Mouse (Mus musculus): Measurements from ENCODE around the gene Mei1. TPM values are rescaled to one million over a fixed set of nuclear protein-coding genes. Genes with fewer than 3 reads are reported as not detected.

Gene Mei1
- polyA plus RNA-seq, 1 experiment = 0.13 TPM

DNA sequence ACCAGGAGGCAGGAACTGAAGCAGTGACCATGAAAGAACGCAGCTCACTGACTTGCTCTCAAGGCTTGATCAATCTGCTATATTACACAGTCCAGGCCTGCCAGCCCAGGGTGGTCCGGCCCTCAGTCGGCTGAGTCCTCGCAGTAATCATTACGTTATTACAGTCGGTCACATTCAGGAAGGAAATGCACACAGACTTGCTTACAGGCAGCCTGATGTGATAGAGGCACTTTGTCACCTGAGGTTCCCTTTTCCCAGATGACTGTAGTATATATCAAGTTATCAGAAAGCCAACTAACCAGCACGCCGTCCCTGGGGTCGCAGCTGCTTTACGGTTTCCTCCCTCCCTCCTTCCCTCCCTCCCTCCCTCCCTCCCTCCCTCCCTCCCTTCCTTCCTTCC lies 87.1 kb downstream of the Mei1 start:
- peaks cover 26% of the 10 kb centered on the region for H3K4me1 ChIP-seq (ENCODE audit: control insufficient read depth, insufficient read depth, low read length)
- H3K27ac ChIP-seq (ENCODE audit: insufficient read depth, low read length) = no peak overlapping the region
- no peak overlapping the region for H3K4me3 ChIP-seq (replicated peaks; ENCODE audit: insufficient read depth, low read depth, low read length)
- DNase-seq = no peak
- TF ChIP-seq CTCF (IDR thresholded peaks at IDR 0.05; ENCODE audit: borderline replicate concordance, insufficient read depth, low read depth, low read length) = no peak
- no peak for TF ChIP-seq POLR2A (IDR thresholded peaks at IDR 0.05; ENCODE audit: borderline replicate concordance, insufficient read depth, low read length)
- H3K27me3 ChIP-seq (ENCODE audit: control insufficient read depth, insufficient read depth, low read length) = no peaks in the 10 kb centered on the region
- WGBS = 91% methylated on average over 10 of the region's 10 CpGs

DNA sequence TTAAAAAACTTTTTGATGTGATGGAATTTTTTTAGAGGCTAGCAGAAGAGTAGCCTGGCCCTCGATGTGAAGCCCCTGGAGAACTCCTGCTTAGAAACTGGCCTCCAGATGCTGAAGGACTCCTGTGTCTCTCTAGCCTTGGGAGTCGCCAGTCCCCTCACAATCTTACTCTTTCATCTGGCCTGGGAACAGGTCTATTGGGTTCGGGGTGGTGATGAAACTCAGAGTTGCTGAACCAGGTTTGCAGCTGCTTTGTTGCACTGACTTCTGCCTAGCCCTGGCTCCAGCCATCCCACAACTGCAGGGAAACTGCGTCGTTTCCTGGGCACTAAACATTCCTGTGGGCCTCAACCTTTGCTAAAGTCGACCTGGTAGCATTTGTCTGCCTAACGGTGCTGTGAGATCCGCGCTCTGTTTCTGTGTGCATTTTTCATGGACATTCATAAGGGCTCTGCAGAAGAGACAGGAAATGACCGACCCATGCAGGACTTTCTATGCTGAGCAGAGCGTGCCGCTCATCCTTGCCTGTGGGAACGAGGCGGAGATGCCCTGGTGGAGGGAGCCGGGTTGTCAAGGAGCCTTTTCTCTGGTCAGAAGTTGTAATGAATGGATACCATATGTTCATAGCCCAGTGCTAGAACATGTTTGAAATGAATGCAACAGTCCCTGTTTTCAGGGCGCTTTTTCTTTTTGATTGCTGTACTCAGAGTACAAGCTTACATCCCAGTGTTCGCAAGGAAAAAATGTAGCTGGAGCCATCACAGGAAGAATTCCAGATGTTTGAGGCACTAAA lies 88.6 kb downstream of the Mei1 start:
- no peak for DNase-seq
- 71% methylated on average over 17 of the region's 17 CpGs for WGBS

DNA sequence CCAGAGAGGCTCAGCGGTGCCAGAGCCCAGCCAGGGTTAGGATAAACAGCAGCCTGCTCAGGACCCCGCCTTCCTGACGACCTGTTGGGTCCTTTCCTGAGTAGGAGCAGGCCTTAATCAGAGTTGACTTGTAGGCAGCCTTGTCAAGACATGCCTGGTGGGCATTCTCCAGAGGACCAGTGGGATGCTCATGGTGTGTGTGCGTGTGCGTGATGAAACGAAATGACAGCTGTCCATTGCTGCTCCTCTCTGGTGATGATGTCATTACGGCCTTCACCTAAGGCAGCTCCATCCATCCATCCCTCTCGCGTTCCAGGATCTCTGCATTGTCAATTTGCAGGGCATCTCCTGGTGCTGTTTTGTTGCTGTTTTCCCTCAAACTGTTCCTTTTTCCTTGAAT lies 89.7 kb downstream of the Mei1 start:
- peaks cover 21% of the 10 kb centered on the region for H3K4me1 ChIP-seq (ENCODE audit: control insufficient read depth, insufficient read depth, low read length)
- H3K27ac ChIP-seq (ENCODE audit: insufficient read depth, low read length) = no peak overlapping the region
- no peaks in the 10 kb centered on the region for H3K27me3 ChIP-seq (ENCODE audit: control insufficient read depth, insufficient read depth, low read length)
- 82% methylated on average over 9 of the region's 9 CpGs for WGBS
- H3K4me3 ChIP-seq (replicated peaks; ENCODE audit: insufficient read depth, low read depth, low read length) = no peak overlapping the region
- no peak for DNase-seq
- TF ChIP-seq CTCF (IDR thresholded peaks at IDR 0.05; ENCODE audit: borderline replicate concordance, insufficient read depth, low read depth, low read length) = no peak
- no peak for TF ChIP-seq POLR2A (IDR thresholded peaks at IDR 0.05; ENCODE audit: borderline replicate concordance, insufficient read depth, low read length)

More for the DNA sequence above, 88.6 kb downstream of the Mei1 start:
- Histone ChIP-seq H3K27me3 (ENCODE audit: control insufficient read depth, insufficient read depth, low read length) (no peaks in the 10 kb centered on the region), H3K27ac (ENCODE audit: insufficient read depth, low read length) (no peak overlapping the region), H3K4me3 (replicated peaks; ENCODE audit: insufficient read depth, low read depth, low read length) (no peak overlapping the region), H3K4me1 (ENCODE audit: control insufficient read depth, insufficient read depth, low read length) (peaks cover 21% of the 10 kb centered on the region)
- no peak for TF ChIP-seq POLR2A (IDR thresholded peaks at IDR 0.05; ENCODE audit: borderline replicate concordance, insufficient read depth, low read length)

DNA sequence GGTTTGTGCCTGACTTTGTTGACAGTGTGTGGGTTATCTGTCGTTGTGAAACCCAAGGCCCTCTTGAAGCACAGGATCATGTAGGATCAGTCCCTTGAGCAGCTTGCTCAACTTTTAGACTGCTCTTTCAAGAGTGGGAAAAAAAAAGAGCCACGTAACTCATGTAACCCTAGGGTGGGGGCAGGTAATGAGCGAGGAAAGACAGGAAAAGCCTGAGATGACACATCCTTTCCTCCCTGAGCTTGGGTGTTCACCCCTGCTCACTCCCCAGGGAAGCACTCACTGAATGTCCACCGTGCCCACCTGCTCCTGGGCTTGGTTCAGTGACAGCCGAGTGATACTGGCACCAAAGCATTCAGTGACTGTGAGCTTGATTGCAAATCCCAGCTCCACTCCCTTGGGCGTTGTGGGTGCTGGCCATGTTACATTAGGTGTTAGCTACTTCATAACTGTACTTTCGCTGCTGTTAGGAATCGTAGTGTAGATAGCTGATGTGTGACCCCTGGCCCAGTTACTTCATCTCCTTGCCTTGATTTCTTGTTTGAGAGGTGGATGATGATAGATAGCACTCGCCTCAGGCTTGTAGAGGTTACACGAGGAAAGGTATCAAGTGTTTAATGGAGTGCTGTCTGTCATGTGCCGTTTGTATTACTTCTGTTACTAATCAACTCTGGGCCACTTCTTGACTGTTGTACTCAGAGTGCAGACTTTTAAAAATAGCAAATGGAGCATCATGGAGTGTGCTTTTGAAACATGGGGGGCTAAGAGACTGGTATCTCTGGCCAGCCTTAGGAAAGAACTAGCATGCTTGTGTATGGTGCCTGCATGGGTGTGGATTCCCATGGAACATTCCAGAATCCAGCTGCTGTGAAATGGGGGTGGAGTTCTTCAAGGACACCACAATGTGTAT lies 91.2 kb downstream of the Mei1 start:
- Histone ChIP-seq H3K4me1 (ENCODE audit: control insufficient read depth, insufficient read depth, low read length) (peaks cover 21% of the 10 kb centered on the region), H3K4me3 (replicated peaks; ENCODE audit: insufficient read depth, low read depth, low read length) (no peak overlapping the region), H3K27me3 (ENCODE audit: control insufficient read depth, insufficient read depth, low read length) (no peaks in the 10 kb centered on the region), H3K27ac (ENCODE audit: insufficient read depth, low read length) (no peak overlapping the region)
- WGBS = 68% methylated on average over 11 of the region's 11 CpGs
- DNase-seq = no peak
- TF ChIP-seq CTCF (IDR thresholded peaks at IDR 0.05; ENCODE audit: borderline replicate concordance, insufficient read depth, low read depth, low read length) (no peak), POLR2A (IDR thresholded peaks at IDR 0.05; ENCODE audit: borderline replicate concordance, insufficient read depth, low read length) (no peak)

DNA sequence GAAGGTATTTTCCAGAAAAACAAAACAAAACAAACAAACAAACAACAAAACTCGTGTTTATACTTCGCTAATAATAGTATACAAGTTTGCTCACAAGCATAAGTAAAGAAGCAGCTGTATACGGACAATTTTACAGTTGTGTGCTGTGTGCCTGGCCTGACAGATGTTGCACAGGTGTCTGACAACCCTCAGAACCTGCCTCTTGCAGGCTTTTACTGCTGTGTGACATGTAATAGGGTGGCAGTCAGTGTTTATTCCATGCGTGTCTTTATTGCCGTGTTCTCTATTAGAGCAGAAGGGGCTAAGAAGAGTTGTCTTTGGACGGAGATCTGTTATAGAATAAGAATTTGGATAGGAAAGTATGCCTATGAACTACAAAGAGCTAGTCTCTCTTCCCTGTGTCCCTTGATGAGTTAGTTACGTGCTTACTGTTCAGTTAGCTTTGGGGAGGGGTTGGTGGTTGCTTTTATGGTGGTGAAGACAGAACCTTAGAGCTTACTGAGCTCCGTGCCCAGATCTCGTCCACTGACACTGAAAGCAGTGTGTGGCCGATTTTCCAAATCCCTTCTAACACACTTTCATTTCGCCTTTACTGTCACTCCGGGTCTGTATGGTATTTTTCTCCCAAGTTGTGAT lies 92.3 kb downstream of the Mei1 start:
- Histone ChIP-seq H3K27ac (ENCODE audit: insufficient read depth, low read length) (no peak overlapping the region), H3K4me1 (ENCODE audit: control insufficient read depth, insufficient read depth, low read length) (peaks cover 26% of the 10 kb centered on the region), H3K4me3 (replicated peaks; ENCODE audit: insufficient read depth, low read depth, low read length) (no peak overlapping the region), H3K27me3 (ENCODE audit: control insufficient read depth, insufficient read depth, low read length) (no peaks in the 10 kb centered on the region)
- DNase-seq = no peak
- WGBS = 85% methylated on average over 12 of the region's 12 CpGs
- TF ChIP-seq POLR2A (IDR thresholded peaks at IDR 0.05; ENCODE audit: borderline replicate concordance, insufficient read depth, low read length) (no peak), CTCF (IDR thresholded peaks at IDR 0.05; ENCODE audit: borderline replicate concordance, insufficient read depth, low read depth, low read length) (no peak)

DNA sequence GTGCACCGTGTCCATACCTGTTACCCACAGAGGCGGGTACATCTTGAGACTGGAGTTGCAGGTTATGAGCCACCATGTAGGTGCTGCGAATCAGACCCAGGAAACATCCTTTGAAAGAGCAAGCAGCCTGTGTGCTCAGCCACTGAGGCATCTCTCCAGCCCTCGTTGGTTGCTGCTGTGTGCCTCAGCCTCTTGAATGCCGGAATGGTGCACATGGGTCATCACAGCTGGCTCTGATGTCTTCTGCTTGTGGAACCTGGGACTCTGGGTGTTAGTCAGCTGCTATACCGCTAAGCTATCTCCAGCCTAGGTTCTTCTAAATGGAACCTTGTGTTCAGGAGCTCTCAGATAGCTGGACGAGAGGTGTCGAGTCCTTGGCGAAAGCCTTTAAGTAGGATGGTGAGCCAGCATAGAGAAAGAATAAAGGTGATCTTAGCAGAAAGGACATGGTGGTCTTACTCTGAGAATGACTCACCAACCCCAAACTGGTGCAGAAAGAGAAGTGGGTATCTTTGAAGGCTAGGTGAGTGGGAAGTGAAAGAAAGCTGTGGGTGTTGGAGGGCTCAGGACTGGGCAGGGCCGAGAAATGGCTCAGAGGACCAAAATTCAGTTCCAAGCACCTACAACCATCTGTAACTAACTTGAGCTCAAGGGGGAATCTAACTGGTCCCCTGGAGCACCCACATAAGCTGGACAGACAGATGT lies 93.7 kb downstream of the Mei1 start:
- no peak for TF ChIP-seq POLR2A (IDR thresholded peaks at IDR 0.05; ENCODE audit: borderline replicate concordance, insufficient read depth, low read length)
- no peak for TF ChIP-seq CTCF (IDR thresholded peaks at IDR 0.05; ENCODE audit: borderline replicate concordance, insufficient read depth, low read depth, low read length)
- no peak for DNase-seq
- no peak overlapping the region for H3K27ac ChIP-seq (ENCODE audit: insufficient read depth, low read length)
- WGBS = 84% methylated on average over 10 of the region's 10 CpGs
- no peaks in the 10 kb centered on the region for H3K27me3 ChIP-seq (ENCODE audit: control insufficient read depth, insufficient read depth, low read length)
- H3K4me3 ChIP-seq (replicated peaks; ENCODE audit: insufficient read depth, low read depth, low read length) = no peak overlapping the region
- H3K4me1 ChIP-seq (ENCODE audit: control insufficient read depth, insufficient read depth, low read length) = peaks cover 35% of the 10 kb centered on the region

DNA sequence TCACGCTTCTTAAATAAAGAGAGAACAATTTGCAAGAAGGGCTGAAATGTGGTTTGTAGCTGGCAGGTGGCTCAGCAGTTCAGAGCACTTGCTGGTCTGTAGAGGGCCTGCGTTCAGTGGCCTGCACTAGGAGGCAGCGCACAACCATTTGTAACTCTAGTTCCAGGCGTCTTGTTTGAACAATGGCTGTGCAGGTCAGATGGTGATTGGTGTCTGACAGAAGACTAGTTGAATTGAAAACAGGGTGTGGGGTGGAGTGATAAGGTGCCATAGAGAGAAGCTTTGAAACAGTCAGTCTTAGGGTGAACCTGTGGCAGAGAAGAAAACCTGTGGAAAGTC lies 94.2 kb downstream of the Mei1 start:
- H3K27me3 ChIP-seq (ENCODE audit: control insufficient read depth, insufficient read depth, low read length) = no peaks in the 10 kb centered on the region
- no peak overlapping the region for H3K4me3 ChIP-seq (replicated peaks; ENCODE audit: insufficient read depth, low read depth, low read length)
- peaks cover 34% of the 10 kb centered on the region for H3K4me1 ChIP-seq (ENCODE audit: control insufficient read depth, insufficient read depth, low read length)
- WGBS = 67% methylated on average over 4 of the region's 4 CpGs
- no peak for TF ChIP-seq POLR2A (IDR thresholded peaks at IDR 0.05; ENCODE audit: borderline replicate concordance, insufficient read depth, low read length)
- peak; percentile 9; the same call in 1 of the 2 replicates for TF ChIP-seq CTCF (IDR thresholded peaks at IDR 0.05; ENCODE audit: borderline replicate concordance, insufficient read depth, low read depth, low read length)
- no peak overlapping the region for H3K27ac ChIP-seq (ENCODE audit: insufficient read depth, low read length)
- DNase-seq = no peak

Data from cerebellum, adult 2 months (tissue).